Mouse (Mus musculus) neural tube, embryonic 14.5 days (tissue): ENCODE measurements around the gene Zer1. TPM values are rescaled to one million over a fixed set of nuclear protein-coding genes. Genes with fewer than 3 reads are reported as not detected.
"Not testable (repeated sequence)": the region's sequence is repeated elsewhere in the genome, so short reads cannot be mapped to it uniquely, and the experiment has no call there.

Experiments
- ATAC-seq: fragments of 200-750 bp; cut with Nextera tagmentation; 2 replicates; pipeline ENCODE4 v1.8.0; 2017; ENCODE audit warnings: low read depth, mild to moderate bottlenecking, moderate TSS enrichment, moderate library complexity
- H3K27ac ChIP-seq: fragments of 300-500 bp; sonication (generic); 2 replicates; pipeline ENCODE4 v1.5.1; 2014; ENCODE audit warnings: low read depth, mild to moderate bottlenecking, control low read depth, low read length, moderate library complexity, mixed read lengths
- H3K27me3 ChIP-seq: fragments of 300-500 bp; sonication (generic); 2 replicates; pipeline ENCODE4 v1.6.1; 2014; ENCODE audit warnings: low read length; ENCODE audit not compliant: control insufficient read depth, insufficient read depth
- H3K36me3 ChIP-seq: fragments of 300-500 bp; sonication (generic); 2 replicates; pipeline ENCODE4 v1.6.1; 2014; ENCODE audit warnings: low read length, mixed read lengths; ENCODE audit not compliant: control insufficient read depth, insufficient read depth
- H3K4me1 ChIP-seq: fragments of 300-500 bp; sonication (generic); 2 replicates; pipeline ENCODE4 v1.6.1; 2014; ENCODE audit warnings: low read length; ENCODE audit not compliant: control insufficient read depth, insufficient read depth
- H3K4me2 ChIP-seq: fragments of 300-500 bp; sonication (generic); 2 replicates; pipeline ENCODE4 v1.6.1; 2014; ENCODE audit warnings: mild to moderate bottlenecking, low read depth, low read length, control low read depth
- H3K4me3 ChIP-seq: fragments of 300-500 bp; sonication (generic); 2 replicates; pipeline ENCODE4 v1.5.1; 2014; ENCODE audit warnings: low read depth, low read length, control low read depth, mixed read lengths
- H3K9ac ChIP-seq: fragments of 300-500 bp; sonication (generic); replicated peaks from 2 replicates; pipeline ENCODE4 v1.6.1; 2014; ENCODE audit warnings: low read depth, mild to moderate bottlenecking, control low read depth, low read length, mixed read lengths
- H3K9me3 ChIP-seq: fragments of 300-500 bp; sonication (generic); 2 replicates; pipeline ENCODE4 v1.6.1; 2016; ENCODE audit warnings: low read length; ENCODE audit not compliant: control insufficient read depth
- WGBS: fragments of 180-500 bp; shearing (Covaris S2); extraction: QIAGEN DNeasy Blood & Tissue Kit; methylation state at CpG from one replicate; pipeline ENCODE4 v1.1.7; 2014; 5-methylcytosine and 5-hydroxymethylcytosine counted together
- polyA plus RNA-seq: library from polyadenylated mRNA; unstranded; fragments of >200 nt; fragmentation: Nextera tagmentation; extraction: Ambion mirVana; gene quantifications from 2 replicates; pipeline ENCODE4 v1.2.1, GENCODE M21; 2014

Zer1 gene
- polyA plus RNA-seq, 1 experiment from 2014 or later = 20.9 TPM

DNA sequence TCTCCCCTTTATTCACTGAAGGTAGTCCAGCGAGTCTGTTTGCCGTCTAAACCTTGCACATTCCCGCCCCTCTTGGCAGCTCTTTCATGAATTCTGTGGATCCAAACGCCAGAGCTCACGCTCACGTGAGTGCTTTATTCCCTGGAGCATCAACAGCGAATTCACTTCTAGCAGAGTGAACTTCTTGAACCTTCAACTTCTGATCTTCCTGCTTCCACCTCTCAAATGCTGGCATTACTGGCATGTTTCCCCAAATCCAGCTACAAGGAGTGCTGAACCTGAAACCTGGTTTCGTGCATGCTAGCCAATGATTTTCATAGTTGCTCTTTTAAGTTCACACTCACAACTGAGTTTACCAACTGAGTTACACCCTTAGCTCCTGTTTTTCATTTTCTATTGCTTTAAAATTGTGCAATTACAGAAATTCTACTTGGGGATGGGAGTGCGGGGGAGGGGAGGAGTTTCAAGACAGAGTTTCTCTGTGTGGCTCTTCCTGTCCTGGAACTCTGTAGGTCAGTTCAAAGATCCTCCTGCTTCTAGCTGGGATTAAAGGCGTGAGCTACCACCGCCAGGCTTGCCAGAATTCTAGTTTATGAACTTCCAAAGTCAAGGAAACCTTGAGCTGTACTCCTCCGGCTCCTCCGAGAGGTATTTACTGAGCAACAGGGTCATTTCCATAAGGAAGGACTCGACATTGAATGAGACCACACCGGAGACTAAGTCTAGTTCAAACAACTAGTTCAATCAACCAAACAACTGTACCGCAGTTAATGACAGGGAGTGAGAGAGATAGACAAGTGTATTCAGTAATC, 8.6 kb upstream of the Zer1 start:
- H3K27me3 ChIP-seq = no peaks in the 10 kb centered on the region
- no peak for ATAC-seq

DNA sequence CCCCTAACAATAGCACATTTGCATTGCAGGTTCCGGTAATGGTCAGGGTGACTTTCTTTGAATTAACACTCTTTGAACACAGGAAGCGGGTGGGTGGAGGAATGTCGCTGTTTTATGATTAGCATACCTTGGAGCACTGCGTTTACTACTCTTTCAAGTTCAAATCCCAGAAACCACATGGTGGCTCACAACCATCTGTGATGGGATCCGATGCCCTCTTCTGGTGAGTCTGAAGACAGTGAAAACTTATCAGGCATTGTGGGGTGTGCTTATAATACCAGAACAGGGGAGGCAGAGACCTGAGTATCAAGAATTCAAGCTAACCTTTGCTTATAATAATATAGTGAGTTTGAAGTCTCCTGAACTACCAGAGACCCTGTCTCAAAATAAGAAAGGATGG, 6.9 kb upstream of the Zer1 start:
- WGBS = 64% methylated on average over 5 of the region's 5 CpGs

More for the DNA sequence above, 8.6 kb upstream of the Zer1 start:
- WGBS = 30% methylated on average over 16 of the region's 16 CpGs
- peak overlapping the region; percentile 82 for H3K4me3 ChIP-seq
- peaks cover 18% of the 10 kb centered on the region for H3K4me1 ChIP-seq
- H3K9ac ChIP-seq = peak overlapping the region; percentile 79
- no peaks in the 10 kb centered on the region for H3K9me3 ChIP-seq
- H3K27ac ChIP-seq = peak overlapping the region; percentile 69
- peaks cover 7% of the 10 kb centered on the region; the same call in 1 of the 2 replicates for H3K36me3 ChIP-seq
- H3K4me2 ChIP-seq = peak overlapping the region; percentile 96

GRCm38 (mm10) chr2:30130156-30130555, 5.8 kb upstream of the Zer1 start:
- 88% methylated on average over 4 of the region's 4 CpGs for WGBS
- H3K4me2 ChIP-seq = no peak overlapping the region
- H3K9me3 ChIP-seq = no peaks in the 10 kb centered on the region
- H3K4me1 ChIP-seq = peaks cover 15% of the 10 kb centered on the region
- no peaks in the 10 kb centered on the region for H3K27me3 ChIP-seq
- no peak overlapping the region for H3K9ac ChIP-seq
- no peak overlapping the region for H3K27ac ChIP-seq
- no peak overlapping the region for H3K4me3 ChIP-seq
- no peaks in the 10 kb centered on the region for H3K36me3 ChIP-seq
- ATAC-seq = no peak

More for the DNA sequence above, 6.9 kb upstream of the Zer1 start:
- H3K27me3 ChIP-seq, H3K4me3 ChIP-seq, H3K9me3 ChIP-seq, ATAC-seq, H3K9ac ChIP-seq, H3K36me3 ChIP-seq, H3K27ac ChIP-seq, H3K4me2 ChIP-seq: not testable (repeated sequence)
- peaks cover 18% of the 10 kb centered on the region for H3K4me1 ChIP-seq

DNA sequence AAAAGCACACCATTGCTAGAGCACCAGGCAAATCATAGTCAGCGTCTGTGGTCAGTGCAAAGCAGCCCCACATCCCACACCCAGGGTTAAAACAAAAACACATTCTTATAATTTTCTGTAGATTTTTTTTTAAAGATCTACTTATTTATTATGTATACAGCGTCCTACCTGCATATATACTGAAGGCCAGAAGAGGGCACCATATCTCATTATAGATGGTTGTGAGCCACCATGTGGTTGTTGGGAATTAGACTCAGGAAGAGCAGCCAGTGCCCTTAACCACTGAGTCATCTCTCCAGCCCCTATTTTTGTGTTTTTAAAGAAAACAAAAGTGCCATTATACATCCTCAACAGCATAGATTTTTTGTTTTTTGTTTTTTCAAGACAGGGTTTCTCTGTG, 4.4 kb upstream of the Zer1 start:
- H3K27me3 ChIP-seq = no peaks in the 10 kb centered on the region
- no peak overlapping the region for H3K4me3 ChIP-seq
- no peak overlapping the region for H3K27ac ChIP-seq
- no peak for ATAC-seq
- H3K36me3 ChIP-seq = no peaks in the 10 kb centered on the region
- H3K4me2 ChIP-seq = no peak overlapping the region
- WGBS = 35% methylated on average over 2 of the region's 2 CpGs
- H3K9ac ChIP-seq = no peak overlapping the region
- no peaks in the 10 kb centered on the region for H3K9me3 ChIP-seq
- H3K4me1 ChIP-seq = peaks cover 9% of the 10 kb centered on the region

DNA sequence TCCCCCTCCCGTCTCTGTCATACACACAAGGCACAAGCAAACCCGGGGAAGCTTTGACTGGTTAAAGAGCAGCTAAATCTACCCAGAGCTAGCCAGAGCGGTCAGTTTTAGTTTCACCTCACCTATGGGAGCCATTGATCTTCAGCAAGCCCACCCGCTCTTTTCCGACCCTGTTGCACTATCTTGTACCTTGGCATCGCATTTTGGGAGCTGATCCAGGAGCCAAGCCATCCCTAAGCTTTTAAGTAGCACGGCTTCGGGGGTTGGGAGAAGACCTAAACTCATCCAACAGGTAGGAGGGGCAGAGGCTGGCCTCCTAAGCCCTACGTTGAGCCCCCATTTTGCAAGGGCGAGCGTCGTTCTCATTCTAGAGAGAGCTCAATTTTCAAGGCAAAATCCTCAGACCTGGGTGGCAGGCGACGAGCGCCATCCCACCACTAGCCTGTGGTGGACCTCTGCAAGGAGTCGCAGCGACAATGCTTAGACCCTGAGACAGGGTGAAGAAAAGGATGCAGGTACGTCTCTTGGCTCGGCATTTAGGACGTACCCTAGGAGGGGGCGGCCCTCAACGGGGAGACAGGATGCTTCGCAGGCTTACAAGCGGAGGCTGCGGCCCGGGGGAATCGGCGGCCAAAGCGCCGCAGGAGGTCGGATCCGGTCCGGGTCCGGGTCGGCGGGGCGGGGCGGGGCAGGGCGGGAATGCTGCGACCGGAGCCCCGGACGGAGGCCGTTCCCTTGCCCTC, 485 bp downstream of the Zer1 start:
- WGBS = 2% methylated on average over 44 of the region's 44 CpGs
- no peaks in the 10 kb centered on the region for H3K27me3 ChIP-seq

DNA sequence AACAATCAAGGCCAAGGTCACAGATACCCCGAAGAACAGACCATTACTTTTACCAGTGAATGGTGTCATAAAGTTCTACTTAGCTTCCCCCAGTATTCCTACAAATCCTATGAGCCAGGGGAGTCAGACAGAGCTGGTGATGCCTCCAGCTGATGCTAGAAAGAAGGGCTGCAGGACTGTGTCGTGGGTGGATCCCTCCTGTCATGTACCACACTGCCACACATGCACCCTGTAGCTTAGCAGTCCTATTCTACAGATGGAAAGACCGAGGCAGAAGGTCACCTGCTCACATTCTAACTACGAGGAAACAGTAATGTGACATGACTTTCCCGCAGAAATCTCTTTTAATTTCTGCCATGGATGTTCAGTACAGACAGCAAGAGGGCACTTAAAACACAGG, 1.6 kb downstream of the Zer1 start:
- Histone ChIP-seq H3K27me3 (no peaks in the 10 kb centered on the region), H3K9ac (no peak overlapping the region), H3K4me1 (peaks cover 34% of the 10 kb centered on the region), H3K36me3 (no peaks in the 10 kb centered on the region), H3K4me3 (no peak overlapping the region), H3K9me3 (no peaks in the 10 kb centered on the region), H3K27ac (no peak overlapping the region), H3K4me2 (no peak overlapping the region; the same call in 1 of the 2 replicates)
- no peak for ATAC-seq
- 86% methylated on average over 5 of the region's 5 CpGs for WGBS

More for the DNA sequence above, 485 bp downstream of the Zer1 start:
- peak overlapping the region; percentile 96 for H3K4me2 ChIP-seq
- no peaks in the 10 kb centered on the region for H3K36me3 ChIP-seq
- H3K9me3 ChIP-seq = no peaks in the 10 kb centered on the region
- H3K9ac ChIP-seq = peak overlapping the region; percentile 74
- peak overlapping the region; percentile 91 for H3K27ac ChIP-seq
- H3K4me1 ChIP-seq = peaks cover 33% of the 10 kb centered on the region
- H3K4me3 ChIP-seq = peak overlapping the region; percentile 63
- ATAC-seq = peak; percentile 64

DNA sequence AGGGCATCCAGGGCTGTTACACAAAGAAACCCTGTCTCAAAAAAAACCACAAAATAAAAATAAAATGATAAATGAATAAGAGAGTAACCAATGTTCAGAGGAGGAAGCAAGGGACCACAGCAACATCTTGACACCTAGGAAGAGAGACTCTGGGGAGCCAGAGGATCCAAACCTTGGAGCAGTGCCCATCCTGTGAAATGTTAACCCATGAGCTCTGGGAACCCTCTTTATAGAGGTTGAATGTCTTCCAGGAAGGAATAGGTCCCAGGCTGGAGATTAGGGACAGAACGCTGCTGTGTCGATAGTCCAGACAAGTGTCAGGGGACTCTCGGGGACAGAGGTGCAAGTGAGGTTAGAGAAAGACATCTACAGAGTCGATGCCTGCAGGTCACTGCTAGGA, 4.1 kb downstream of the Zer1 start:
- no peak for ATAC-seq
- 61% methylated on average over 4 of the region's 4 CpGs for WGBS
- no peak overlapping the region for H3K4me2 ChIP-seq
- no peak overlapping the region for H3K9ac ChIP-seq
- no peak overlapping the region; the same call in 1 of the 2 replicates for H3K27ac ChIP-seq
- H3K36me3 ChIP-seq = no peaks in the 10 kb centered on the region; the same call in 1 of the 2 replicates
- no peaks in the 10 kb centered on the region for H3K9me3 ChIP-seq
- H3K27me3 ChIP-seq = no peaks in the 10 kb centered on the region
- peaks cover 34% of the 10 kb centered on the region for H3K4me1 ChIP-seq
- H3K4me3 ChIP-seq = no peak overlapping the region

- H3K4me1 ChIP-seq = peaks cover 30% of the 10 kb centered on the region
- no peak overlapping the region for H3K4me2 ChIP-seq
- no peaks in the 10 kb centered on the region; the same call in 1 of the 2 replicates for H3K36me3 ChIP-seq
- H3K27me3 ChIP-seq = no peaks in the 10 kb centered on the region
- no peak for ATAC-seq
- H3K27ac ChIP-seq = peak overlapping the region; percentile 35; the same call in 1 of the 2 replicates
- no peak overlapping the region for H3K9ac ChIP-seq
- H3K9me3 ChIP-seq = no peaks in the 10 kb centered on the region
- H3K4me3 ChIP-seq = no peak overlapping the region
- WGBS = 11% methylated on average over 6 of the region's 6 CpGs
These were observed 4.7 kb downstream of the Zer1 start for GRCm38 (mm10) chr2:30119641-30120051.

GRCm38 (mm10) chr2:30112564-30112963, 11.8 kb downstream of the Zer1 start:
- Histone ChIP-seq H3K4me1 (no peaks in the 10 kb centered on the region), H3K4me2 (no peak overlapping the region), H3K4me3 (no peak overlapping the region), H3K27ac (no peak overlapping the region), H3K9me3 (no peaks in the 10 kb centered on the region), H3K27me3 (no peaks in the 10 kb centered on the region), H3K9ac (no peak overlapping the region), H3K36me3 (peaks cover 42% of the 10 kb centered on the region)
- no peak for ATAC-seq
- WGBS = 91% methylated on average over 5 of the region's 5 CpGs
